Mouse (Mus musculus): ENCODE data around the gene Trappc11. TPM values are rescaled to one million over a fixed set of nuclear protein-coding genes. Genes with fewer than 3 reads are reported as not detected.

The Trappc11 gene
- polyA plus RNA-seq, 1 experiment from 2014 or later: 42.4 TPM

DNA sequence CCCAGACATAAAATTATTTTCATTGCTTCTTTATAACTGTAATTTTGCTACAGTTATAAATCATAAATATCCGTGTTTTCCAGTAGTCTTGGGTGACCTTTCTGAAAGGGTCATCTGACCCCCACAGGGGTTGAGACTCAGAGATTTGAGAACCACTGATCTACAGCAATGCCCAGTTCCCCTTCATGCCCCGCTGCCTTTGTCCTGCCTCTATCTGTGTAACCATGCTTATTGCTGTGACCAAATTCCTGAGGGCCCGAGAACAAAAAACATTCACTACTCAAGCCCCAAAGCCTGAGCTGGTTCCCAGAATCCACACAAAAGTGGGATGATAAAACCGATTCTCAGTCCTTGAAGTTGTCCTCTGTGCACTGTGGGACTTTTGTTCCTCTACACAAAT lies 5.1 kb upstream of the Trappc11 start:
- no peak for ATAC-seq
- Histone ChIP-seq H3K9ac (replicated peaks) (no peak overlapping the region), H3K4me2 (replicated peaks) (no peak overlapping the region), H3K36me3 (peaks cover 38% of the 10 kb centered on the region), H3K4me1 (replicated peaks) (peaks cover 21% of the 10 kb centered on the region), H3K27ac (no peak overlapping the region), H3K4me3 (replicated peaks) (no peak overlapping the region), H3K27me3 (no peaks in the 10 kb centered on the region), H3K9me3 (no peaks in the 10 kb centered on the region)
- WGBS: 48% methylated on average over 4 of the region's 4 CpGs

DNA sequence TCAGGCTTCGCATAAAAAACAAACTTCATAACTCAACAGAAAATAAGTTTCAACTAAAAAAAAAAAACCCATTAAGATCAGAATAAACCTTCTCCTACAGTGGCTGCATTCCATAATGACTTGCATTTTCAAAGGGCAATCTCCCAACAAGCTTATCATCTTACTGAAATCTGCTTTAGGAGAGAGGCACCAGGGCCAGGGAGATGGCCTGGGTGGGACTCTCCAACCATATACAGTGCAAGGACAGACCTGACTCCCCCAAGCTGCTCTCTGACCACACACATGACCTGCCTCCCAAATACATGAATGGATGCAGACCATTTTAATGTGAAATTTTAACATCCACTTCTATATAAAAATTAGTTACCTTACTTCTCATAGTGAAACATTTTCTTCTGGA lies 5.2 kb downstream of the Trappc11 start:
- H3K4me2 ChIP-seq (replicated peaks): no peak overlapping the region
- no peak overlapping the region for H3K9ac ChIP-seq (replicated peaks)
- ATAC-seq: no peak
- no peak overlapping the region for H3K4me3 ChIP-seq (replicated peaks)
- peaks cover 12% of the 10 kb centered on the region for H3K4me1 ChIP-seq (replicated peaks)
- no peaks in the 10 kb centered on the region for H3K9me3 ChIP-seq
- no peaks in the 10 kb centered on the region for H3K27me3 ChIP-seq
- H3K27ac ChIP-seq: no peak overlapping the region
- H3K36me3 ChIP-seq: peaks cover 55% of the 10 kb centered on the region
- WGBS: 91% methylated on average over 1 of the region's 1 CpGs

DNA sequence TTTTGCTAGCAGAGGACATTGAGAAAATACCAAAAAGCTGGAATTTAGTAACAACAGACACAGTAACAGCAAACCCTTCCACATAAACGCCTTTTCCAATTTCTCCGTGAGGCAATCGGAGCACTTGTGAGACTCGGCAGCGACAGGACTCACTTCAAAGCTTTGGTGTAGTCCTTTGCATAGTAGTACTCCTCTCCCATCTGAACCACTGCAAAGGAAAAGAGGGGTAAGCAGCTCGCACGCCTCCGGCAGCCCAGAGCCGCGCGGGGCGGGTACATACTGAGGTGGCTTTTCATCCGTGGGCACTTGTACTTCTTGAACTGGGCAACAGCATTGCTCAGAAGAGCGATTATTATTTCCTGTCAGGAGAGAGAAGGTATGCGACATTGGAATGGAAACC lies 19.7 kb downstream of the Trappc11 start:
- no peak for ATAC-seq
- Histone ChIP-seq H3K36me3 (peaks cover 81% of the 10 kb centered on the region), H3K9me3 (no peaks in the 10 kb centered on the region), H3K9ac (replicated peaks) (no peak overlapping the region), H3K4me2 (replicated peaks) (no peak overlapping the region), H3K4me3 (replicated peaks) (no peak overlapping the region), H3K27ac (no peak overlapping the region), H3K4me1 (replicated peaks) (no peaks in the 10 kb centered on the region), H3K27me3 (no peaks in the 10 kb centered on the region)
- 96% methylated on average over 15 of the region's 15 CpGs for WGBS

DNA sequence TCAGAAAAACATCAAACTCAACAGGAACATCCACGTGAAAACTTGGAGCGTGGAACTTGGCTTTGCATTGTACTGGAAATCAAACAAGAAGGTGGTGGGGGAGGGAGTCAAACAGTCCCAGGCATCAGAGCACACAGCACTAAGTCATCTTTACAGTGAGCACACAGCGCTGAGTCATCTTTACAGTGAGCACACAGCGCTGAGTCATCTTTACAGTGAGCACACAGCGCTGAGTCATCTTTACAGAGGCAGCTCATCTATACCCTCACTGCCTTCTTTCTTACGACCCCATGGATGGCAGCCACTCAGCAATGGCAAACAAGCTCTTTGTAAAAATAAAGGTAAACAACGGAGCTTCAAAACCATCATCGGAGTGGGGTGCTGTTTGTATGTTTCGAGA lies 22.3 kb downstream of the Trappc11 start:
- 96% methylated on average over 9 of the region's 9 CpGs for WGBS
- H3K9ac ChIP-seq (replicated peaks): no peak overlapping the region

DNA sequence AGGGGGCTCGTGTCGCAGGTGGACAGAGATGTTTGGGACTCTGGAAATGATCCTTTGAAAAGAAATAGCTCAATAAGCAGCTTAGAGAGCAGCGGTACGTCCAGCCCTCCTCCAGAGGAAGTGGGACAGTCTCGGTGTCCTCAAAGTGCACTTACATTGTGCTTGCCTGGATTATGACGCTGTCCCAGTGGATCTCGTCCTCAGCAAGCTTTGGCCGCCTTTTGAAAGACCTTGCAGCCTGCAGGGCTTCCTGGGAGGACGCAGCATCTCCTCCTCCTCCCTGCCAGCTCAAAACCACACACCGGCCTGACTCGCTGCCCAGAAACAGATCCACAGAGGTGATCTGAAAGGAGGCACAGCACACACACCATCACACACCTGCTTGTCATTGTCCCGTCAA lies 27.8 kb downstream of the Trappc11 start:
- H3K27ac ChIP-seq: no peak overlapping the region
- no peak overlapping the region for H3K4me2 ChIP-seq (replicated peaks)
- no peak for ATAC-seq
- no peaks in the 10 kb centered on the region for H3K9me3 ChIP-seq
- no peak overlapping the region for H3K9ac ChIP-seq (replicated peaks)
- H3K4me3 ChIP-seq (replicated peaks): no peak overlapping the region
- no peaks in the 10 kb centered on the region for H3K27me3 ChIP-seq
- WGBS: 84% methylated on average over 12 of the region's 12 CpGs
- peaks cover 91% of the 10 kb centered on the region for H3K36me3 ChIP-seq
- no peaks in the 10 kb centered on the region for H3K4me1 ChIP-seq (replicated peaks)

More for the DNA sequence above, 22.3 kb downstream of the Trappc11 start:
- H3K36me3 ChIP-seq: peaks cover 83% of the 10 kb centered on the region
- H3K9me3 ChIP-seq: no peaks in the 10 kb centered on the region
- H3K27ac ChIP-seq: no peak overlapping the region
- ATAC-seq: no peak
- no peaks in the 10 kb centered on the region for H3K4me1 ChIP-seq (replicated peaks)
- no peak overlapping the region for H3K4me3 ChIP-seq (replicated peaks)
- H3K4me2 ChIP-seq (replicated peaks): no peak overlapping the region
- H3K27me3 ChIP-seq: no peaks in the 10 kb centered on the region

DNA sequence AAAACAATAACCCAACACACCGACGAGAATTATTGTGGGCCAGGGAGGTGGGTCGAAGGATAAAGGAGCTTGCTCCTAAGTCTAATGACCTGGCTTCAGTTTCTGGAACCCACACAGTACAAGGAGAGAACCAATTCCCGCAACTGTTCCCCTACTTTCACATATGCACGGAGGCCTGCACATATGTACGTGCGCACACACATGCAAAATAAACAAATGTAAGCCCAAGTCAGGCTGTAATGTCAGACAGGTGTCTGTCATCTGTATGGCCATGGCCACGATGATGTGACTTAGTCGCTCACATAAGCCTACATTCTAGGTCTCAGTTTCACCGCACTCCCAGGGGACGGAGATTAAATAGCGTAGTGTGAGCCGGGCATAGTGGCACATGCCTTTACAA lies 30.7 kb downstream of the Trappc11 start:
- Histone ChIP-seq H3K4me2 (replicated peaks) (no peak overlapping the region), H3K4me3 (replicated peaks) (no peak overlapping the region), H3K36me3 (peaks cover 95% of the 10 kb centered on the region), H3K9me3 (no peaks in the 10 kb centered on the region), H3K4me1 (replicated peaks) (no peaks in the 10 kb centered on the region), H3K27ac (no peak overlapping the region), H3K9ac (replicated peaks) (no peak overlapping the region), H3K27me3 (no peaks in the 10 kb centered on the region)
- WGBS: 97% methylated on average over 13 of the region's 13 CpGs
- ATAC-seq: no peak

DNA sequence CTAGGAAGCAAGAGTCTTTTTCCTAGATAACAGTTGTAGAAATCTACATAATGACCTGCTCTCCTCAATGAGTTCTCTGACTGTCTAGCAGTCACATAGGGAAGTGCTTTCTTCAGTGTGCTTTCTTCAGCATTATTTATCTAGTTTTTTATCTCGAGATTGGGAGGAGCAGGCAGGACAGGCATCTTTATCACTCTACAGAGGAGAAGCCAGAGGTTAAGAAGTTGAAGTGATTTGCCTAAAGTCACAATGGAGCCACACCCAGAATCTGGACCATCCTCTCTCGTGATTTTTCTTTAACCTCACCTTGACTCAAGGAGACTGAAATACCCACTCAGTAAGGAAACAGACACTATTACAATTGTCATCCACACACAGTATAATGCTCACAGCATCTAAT lies 31.3 kb downstream of the Trappc11 start:
- no peak overlapping the region for H3K27ac ChIP-seq
- H3K9me3 ChIP-seq: no peaks in the 10 kb centered on the region
- no peak overlapping the region for H3K4me2 ChIP-seq (replicated peaks)
- H3K4me1 ChIP-seq (replicated peaks): no peaks in the 10 kb centered on the region
- H3K9ac ChIP-seq (replicated peaks): no peak overlapping the region
- H3K36me3 ChIP-seq: peaks cover 91% of the 10 kb centered on the region
- 92% methylated on average over 2 of the region's 2 CpGs for WGBS
- H3K27me3 ChIP-seq: no peaks in the 10 kb centered on the region
- H3K4me3 ChIP-seq (replicated peaks): no peak overlapping the region
- ATAC-seq: no peak

DNA sequence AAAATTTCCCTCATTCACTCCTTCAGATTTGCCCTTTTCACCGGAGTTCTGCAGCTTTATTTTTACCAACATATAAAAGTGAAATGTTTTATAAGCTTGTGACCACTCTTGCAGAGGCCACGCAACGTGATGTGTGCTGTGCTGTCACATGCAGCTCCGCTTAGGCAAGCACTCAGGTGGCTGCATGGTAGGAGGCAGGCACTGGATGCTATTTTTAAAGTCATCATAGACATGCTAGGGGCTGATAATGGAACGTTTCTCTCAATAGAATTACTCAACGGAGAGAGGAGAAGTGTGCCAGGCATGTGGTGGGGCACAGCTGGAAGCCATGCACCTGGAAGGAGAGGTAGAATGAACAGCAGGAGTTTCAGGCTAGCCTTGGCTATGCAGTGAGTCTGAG lies 37.8 kb downstream of the Trappc11 start:
- Histone ChIP-seq H3K27ac (no peak overlapping the region), H3K27me3 (no peaks in the 10 kb centered on the region), H3K4me2 (replicated peaks) (no peak overlapping the region), H3K4me1 (replicated peaks) (no peaks in the 10 kb centered on the region), H3K4me3 (replicated peaks) (no peak overlapping the region), H3K9me3 (no peaks in the 10 kb centered on the region), H3K36me3 (peaks cover 92% of the 10 kb centered on the region), H3K9ac (replicated peaks) (no peak overlapping the region)
- 95% methylated on average over 6 of the region's 6 CpGs for WGBS
- no peak for ATAC-seq

DNA sequence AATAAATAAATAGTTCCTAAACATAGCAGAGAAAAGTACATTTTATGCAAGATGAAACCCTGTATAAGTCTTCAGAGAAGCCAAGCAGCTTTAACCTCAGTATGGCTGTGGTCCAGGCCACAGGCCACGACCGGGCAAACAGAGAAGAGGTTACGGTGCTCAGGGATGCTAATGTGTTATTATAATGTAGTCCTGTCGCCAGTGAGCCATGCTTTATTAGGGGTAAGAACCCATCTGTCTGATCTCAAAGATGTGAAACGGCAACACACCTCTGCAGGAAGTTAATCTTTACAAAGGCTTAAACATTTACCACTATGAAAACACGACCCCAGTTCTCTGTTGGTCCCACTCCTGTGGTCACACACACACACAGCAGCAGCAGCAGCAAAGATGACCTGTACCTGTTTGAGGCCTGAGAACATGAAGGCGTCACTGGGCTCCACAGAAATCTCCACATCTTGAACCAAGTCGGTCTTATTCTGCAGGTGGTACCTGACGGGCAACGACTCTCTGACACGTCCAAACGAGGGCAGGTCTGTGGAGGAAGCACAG lies 38.6 kb downstream of the Trappc11 start:
- Histone ChIP-seq H3K4me1 (replicated peaks) (no peaks in the 10 kb centered on the region), H3K9ac (replicated peaks) (no peak overlapping the region), H3K27ac (no peak overlapping the region), H3K4me3 (replicated peaks) (no peak overlapping the region), H3K9me3 (no peaks in the 10 kb centered on the region), H3K4me2 (replicated peaks) (no peak overlapping the region), H3K36me3 (peaks cover 89% of the 10 kb centered on the region), H3K27me3 (no peaks in the 10 kb centered on the region)
- WGBS: 88% methylated on average over 12 of the region's 12 CpGs
- no peak for ATAC-seq

DNA sequence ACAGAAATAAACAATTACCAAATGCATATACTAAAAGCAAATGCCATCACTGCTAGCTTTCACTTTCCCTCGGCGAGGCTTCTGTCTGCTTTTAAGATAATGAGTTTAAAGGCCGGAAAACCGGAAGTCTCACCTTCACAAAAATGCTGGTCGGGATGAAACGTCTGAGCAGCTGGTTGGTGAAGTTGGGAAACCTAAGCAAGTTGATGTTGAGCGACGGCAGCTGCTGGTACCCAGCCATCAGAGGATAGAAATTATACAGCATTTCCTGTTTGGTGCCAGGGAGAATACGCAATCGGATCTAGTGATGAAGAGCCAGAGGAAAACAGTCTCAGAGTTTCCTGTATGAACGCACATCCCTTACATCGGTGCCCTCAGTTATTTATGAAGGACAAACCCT lies 40.2 kb downstream of the Trappc11 start:
- 0 out of 2 replicates have a peak, but pooled peaks cover 2% of the 10 kb centered on the region for H3K4me1 ChIP-seq (replicated peaks)
- 97% methylated on average over 12 of the region's 12 CpGs for WGBS

DNA sequence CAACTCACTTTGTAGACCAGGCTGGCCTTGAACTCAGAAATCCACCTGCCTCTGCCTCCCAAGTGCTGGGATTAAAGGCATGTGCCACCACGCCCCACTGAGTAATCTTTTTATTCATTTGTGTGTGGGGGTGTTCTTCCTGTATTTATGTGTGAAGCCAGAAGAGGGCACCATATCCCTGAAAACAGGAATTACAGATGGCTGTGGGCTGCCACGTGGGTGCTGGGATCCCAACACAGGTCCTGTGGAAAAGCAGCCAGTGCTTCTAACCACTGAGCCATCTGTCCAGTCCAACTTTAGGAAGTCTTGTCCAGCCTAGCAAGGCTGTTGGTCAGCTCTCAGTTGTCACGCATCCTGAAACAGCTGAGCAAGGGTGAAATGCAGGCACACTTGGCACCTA lies 46.0 kb downstream of the Trappc11 start:
- Histone ChIP-seq H3K27me3 (no peaks in the 10 kb centered on the region), H3K9ac (replicated peaks) (no peak overlapping the region), H3K27ac (no peak overlapping the region), H3K4me2 (replicated peaks) (no peak overlapping the region), H3K9me3 (peaks cover 5% of the 10 kb centered on the region; the same call in 1 of the 2 replicates), H3K4me1 (replicated peaks) (0 out of 2 replicates have a peak, but pooled peaks cover 2% of the 10 kb centered on the region), H3K4me3 (replicated peaks) (no peak overlapping the region), H3K36me3 (peaks cover 46% of the 10 kb centered on the region)
- ATAC-seq: no peak
- WGBS: 87% methylated on average over 3 of the region's 3 CpGs

More for the DNA sequence above, 40.2 kb downstream of the Trappc11 start:
- H3K27ac ChIP-seq: no peak overlapping the region
- no peak overlapping the region for H3K4me3 ChIP-seq (replicated peaks)
- peaks cover 83% of the 10 kb centered on the region for H3K36me3 ChIP-seq
- no peak overlapping the region for H3K9ac ChIP-seq (replicated peaks)
- no peaks in the 10 kb centered on the region for H3K9me3 ChIP-seq
- no peaks in the 10 kb centered on the region for H3K27me3 ChIP-seq
- no peak for ATAC-seq
- H3K4me2 ChIP-seq (replicated peaks): no peak overlapping the region

DNA sequence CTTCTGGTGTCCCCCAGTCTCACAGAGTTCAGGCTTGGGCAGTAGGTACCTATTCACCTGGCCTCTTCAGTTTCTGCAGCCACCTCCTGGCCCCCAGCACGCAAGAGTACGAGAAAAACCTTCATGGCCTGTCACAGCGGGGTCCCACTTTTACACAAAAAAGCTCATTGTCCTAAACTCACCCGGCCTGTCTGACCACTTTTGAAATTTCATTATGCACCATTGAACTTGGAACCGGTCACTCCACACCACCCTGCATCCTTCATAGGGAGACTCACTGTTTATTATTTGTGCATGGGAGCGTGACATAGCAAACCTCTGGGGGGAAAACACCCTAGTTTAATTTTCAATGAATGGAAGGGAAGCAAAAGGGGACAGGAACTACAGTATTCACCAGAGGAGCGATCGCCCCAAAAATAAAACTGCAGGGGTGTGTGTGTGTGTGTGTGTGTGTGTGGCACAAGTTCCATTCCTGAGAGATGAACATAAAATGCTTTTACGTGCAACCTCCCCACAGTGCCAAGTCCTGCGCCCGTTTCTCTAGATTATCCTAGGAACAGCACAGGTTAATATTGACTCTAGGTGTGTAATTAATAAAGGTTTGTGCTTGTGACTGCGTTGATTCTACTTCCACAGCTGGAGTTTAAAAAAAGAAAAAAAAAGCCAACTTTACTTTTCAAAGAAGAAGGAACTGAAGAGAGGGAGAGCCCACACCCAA lies 50.8 kb downstream of the Trappc11 start:
- H3K4me2 ChIP-seq (replicated peaks): no peak overlapping the region
- H3K4me1 ChIP-seq (replicated peaks): no peaks in the 10 kb centered on the region
- no peak overlapping the region for H3K27ac ChIP-seq
- H3K36me3 ChIP-seq: peaks cover 10% of the 10 kb centered on the region
- H3K9me3 ChIP-seq: peaks cover 3% of the 10 kb centered on the region; the same call in 1 of the 2 replicates
- H3K4me3 ChIP-seq (replicated peaks): no peak overlapping the region
- 69% methylated on average over 12 of the region's 12 CpGs for WGBS
- no peaks in the 10 kb centered on the region for H3K27me3 ChIP-seq
- H3K9ac ChIP-seq (replicated peaks): no peak overlapping the region
- ATAC-seq: no peak

DNA sequence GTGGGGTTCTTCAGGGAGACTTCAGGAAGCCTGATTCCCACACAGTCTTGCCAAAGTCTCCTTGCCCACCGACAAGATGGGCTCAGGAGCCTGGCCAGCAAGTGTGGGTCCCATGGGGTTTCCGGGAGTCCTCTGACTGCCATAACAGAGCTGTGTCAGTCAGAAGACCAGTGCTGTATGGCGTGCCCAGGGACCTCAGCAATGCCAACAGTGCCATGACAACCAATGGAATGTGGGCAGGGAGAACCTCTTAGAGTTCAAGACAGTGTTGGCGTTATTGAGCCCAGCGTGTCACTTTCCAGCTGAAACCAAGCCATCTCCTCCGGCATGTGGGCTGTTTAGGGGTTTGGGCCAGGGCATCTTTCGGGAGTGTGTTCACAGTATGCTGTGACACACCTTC lies 53.2 kb downstream of the Trappc11 start:
- H3K27ac ChIP-seq: no peak overlapping the region
- no peaks in the 10 kb centered on the region for H3K4me1 ChIP-seq (replicated peaks)
- H3K36me3 ChIP-seq: no peaks in the 10 kb centered on the region
- H3K9me3 ChIP-seq: no peaks in the 10 kb centered on the region
- 91% methylated on average over 7 of the region's 7 CpGs for WGBS
- H3K4me2 ChIP-seq (replicated peaks): no peak overlapping the region
- H3K27me3 ChIP-seq: no peaks in the 10 kb centered on the region
- no peak overlapping the region for H3K4me3 ChIP-seq (replicated peaks)
- no peak overlapping the region for H3K9ac ChIP-seq (replicated peaks)
- ATAC-seq: no peak
